Mouse (Mus musculus): ENCODE data around the gene Wdr24.

- TF ChIP-seq CTCF (IDR thresholded peaks at IDR 0.05; ENCODE audit: borderline replicate concordance, insufficient read depth, low read length): no peak
- 0 out of 2 replicates have a peak, but pooled peaks have one; percentile 1 for TF ChIP-seq POLR2A (IDR thresholded peaks at IDR 0.05; ENCODE audit: low read depth, low read length)
Observed at GRCm38 (mm10) chr17:25786781-25787504, 36.5 kb upstream of the Wdr24 start.
